Mouse (Mus musculus) liver, embryonic 14.5 days (tissue): ENCODE results near the gene Pim2.

Experiments
- CTCF ChIP-seq: IDR thresholded peaks from 2 replicates; pipeline ENCODE4 v1.5.1; 2016; ENCODE audit warnings: antibody characterized with exemption, low read depth, control low read depth
- EP300 ChIP-seq: IDR thresholded peaks from 2 replicates; pipeline ENCODE4 v1.6.1; 2016; ENCODE audit warnings: antibody characterized with exemption, low read depth

DNA sequence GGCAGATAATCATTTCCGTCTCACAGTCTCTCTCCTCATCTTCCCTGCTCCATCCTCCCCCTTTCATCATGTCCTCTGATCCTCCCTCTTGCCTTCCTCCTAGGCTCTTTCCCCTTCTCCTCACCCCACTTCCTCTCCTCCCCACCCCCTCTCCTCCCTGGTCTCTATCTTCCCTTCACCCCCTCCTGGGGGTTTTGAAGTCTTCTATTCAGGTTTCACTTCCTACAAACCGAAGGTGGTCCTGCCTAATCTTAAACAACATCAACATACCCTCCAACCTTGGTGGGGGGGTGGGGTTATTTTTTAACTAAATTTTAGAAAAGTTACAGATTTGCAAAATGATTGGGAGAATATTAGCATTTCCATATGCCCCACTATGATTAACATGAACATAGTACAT, 9.6 kb upstream of the Pim2 start:
- TF ChIP-seq CTCF, result no peak
- TF ChIP-seq EP300, result no peak
